Mouse (Mus musculus) liver, adult 2 months (tissue): ENCODE measurements around the gene Park7.

Experiments
- CTCF ChIP-seq: fragments of 200-500 bp; IDR thresholded peaks from 2 replicates; pipeline ENCODE4 v1.5.1; 2011; ENCODE audit warnings: low read depth, low read length, control low read depth
- POLR2A ChIP-seq: fragments of 200-500 bp; IDR thresholded peaks from 2 replicates; pipeline ENCODE4 v1.6.1; 2011; ENCODE audit warnings: low read length, control low read depth; ENCODE audit not compliant: insufficient read depth; ENCODE audit errors: extremely low read depth

DNA sequence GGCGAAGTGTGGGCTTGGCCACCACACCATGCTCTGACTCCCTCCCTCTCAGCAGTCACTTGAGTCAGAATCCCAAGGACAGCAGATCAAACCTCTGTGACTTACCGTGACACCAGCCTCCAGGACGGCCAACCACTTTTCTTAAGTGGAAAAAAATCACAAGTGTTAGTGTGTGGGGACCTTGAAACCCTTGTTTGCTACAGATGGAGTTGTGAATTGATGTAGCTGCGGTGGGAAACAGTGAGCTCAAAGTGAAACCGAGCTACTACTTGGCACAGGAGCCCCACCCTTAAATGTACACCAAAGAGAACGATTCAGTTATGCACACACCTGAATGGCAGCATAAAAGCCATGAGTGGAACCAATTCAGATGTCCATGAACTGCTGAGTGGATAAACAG, 10.7 kb upstream of the Park7 start:
- no peak for TF ChIP-seq CTCF
- no peak for TF ChIP-seq POLR2A
